Mouse (Mus musculus): ENCODE data around the gene Gm21987. TPM values are rescaled to one million over a fixed set of nuclear protein-coding genes. Genes with fewer than 3 reads are reported as not detected.

Gene Gm21987
- polyA plus RNA-seq, 1 experiment from 2014 or later: not detected

GRCm38 (mm10) chr16:38376841-38377249, 30.0 kb downstream of the Gm21987 start:
- DNase-seq (ENCODE audit: extremely low spot score, low spot score): no peak
- H3K27ac ChIP-seq: peak overlapping the region; percentile 82
- H3K4me1 ChIP-seq: peaks cover 17% of the 10 kb centered on the region
- 64% methylated on average over 8 of the region's 8 CpGs for WGBS
- H3K27me3 ChIP-seq (ENCODE audit: poor library complexity, severe bottlenecking): no peaks in the 10 kb centered on the region
- H3K4me3 ChIP-seq: peak overlapping the region; percentile 41
- no peaks in the 10 kb centered on the region for H3K9me3 ChIP-seq
- no peaks in the 10 kb centered on the region for H3K36me3 ChIP-seq (replicated peaks)

DNA sequence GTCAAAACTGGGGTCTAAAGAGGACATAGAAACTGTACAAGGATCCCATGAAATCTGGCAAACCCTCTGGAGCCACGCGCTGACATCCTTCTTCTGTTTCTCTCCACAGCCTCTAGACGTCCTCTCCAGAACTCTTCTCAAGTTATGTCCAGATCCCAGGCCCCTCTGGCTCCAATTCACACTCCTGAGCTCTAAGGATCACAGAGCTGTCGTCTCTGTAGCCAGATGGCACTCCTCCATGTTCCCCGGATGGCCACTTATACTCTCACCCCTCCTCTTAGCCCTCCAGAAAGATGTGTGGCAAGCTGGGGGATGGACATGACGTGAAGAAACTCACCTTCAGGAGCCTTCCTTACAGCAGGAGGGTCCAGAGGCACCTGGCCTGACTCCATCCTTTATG, 30.7 kb downstream of the Gm21987 start:
- no peaks in the 10 kb centered on the region for H3K36me3 ChIP-seq (replicated peaks)
- H3K27ac ChIP-seq: no peak overlapping the region
- no peak for DNase-seq (ENCODE audit: extremely low spot score, low spot score)
- peaks cover 17% of the 10 kb centered on the region for H3K4me1 ChIP-seq
- no peaks in the 10 kb centered on the region for H3K9me3 ChIP-seq
- H3K27me3 ChIP-seq (ENCODE audit: poor library complexity, severe bottlenecking): no peaks in the 10 kb centered on the region
- no peak overlapping the region for H3K4me3 ChIP-seq
- WGBS: 88% methylated on average over 6 of the region's 6 CpGs

DNA sequence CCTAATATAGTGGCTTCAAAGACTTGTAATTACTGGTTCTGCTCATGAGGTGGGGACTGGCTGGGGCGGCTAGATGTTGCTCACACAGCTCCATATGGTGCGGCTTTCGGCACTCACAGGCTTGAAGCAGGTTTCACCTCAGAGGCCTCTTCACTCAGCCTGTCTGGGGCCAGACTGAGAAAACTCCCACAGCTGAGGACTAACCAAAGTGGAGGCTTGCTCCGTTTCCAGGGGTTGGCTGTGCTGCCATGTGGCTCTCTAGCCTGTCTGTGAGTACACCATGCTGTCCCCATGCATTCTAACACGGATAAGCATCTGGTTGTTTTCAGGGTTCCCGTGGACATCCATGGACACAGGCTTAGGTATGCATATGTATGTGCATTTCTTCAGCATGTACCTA, 31.8 kb downstream of the Gm21987 start:
- DNase-seq (ENCODE audit: extremely low spot score, low spot score): no peak

DNA sequence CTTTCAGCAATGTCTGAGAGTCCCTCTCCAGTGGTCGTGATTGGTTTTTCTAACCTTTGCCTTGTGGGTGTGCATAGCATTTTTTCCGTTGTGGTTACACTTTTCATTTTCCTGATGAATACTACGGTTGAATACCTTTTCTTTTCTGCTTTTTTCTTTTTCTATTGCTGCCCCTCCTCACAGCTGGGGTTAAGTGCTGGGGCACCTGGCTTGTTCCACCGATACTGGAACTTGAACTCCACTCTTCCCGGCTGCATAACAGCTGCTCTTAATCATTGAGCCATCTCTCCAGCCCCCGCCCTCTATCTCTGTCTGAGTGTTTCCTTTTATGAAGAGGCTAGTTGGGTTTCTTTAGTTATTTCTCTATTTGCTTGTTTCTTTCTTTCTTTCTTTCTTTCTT, 32.2 kb downstream of the Gm21987 start:
- Histone ChIP-seq H3K4me3 (no peak overlapping the region), H3K4me1 (peaks cover 17% of the 10 kb centered on the region), H3K36me3 (replicated peaks) (no peaks in the 10 kb centered on the region), H3K27ac (no peak overlapping the region), H3K27me3 (ENCODE audit: poor library complexity, severe bottlenecking) (no peaks in the 10 kb centered on the region), H3K9me3 (no peaks in the 10 kb centered on the region)
- WGBS: 61% methylated on average over 6 of the region's 6 CpGs
- no peak for DNase-seq (ENCODE audit: extremely low spot score, low spot score)

More for the DNA sequence above, 31.8 kb downstream of the Gm21987 start:
- Histone ChIP-seq H3K4me1 (peaks cover 17% of the 10 kb centered on the region), H3K9me3 (no peaks in the 10 kb centered on the region), H3K36me3 (replicated peaks) (no peaks in the 10 kb centered on the region), H3K27me3 (ENCODE audit: poor library complexity, severe bottlenecking) (no peaks in the 10 kb centered on the region), H3K27ac (no peak overlapping the region), H3K4me3 (no peak overlapping the region)
- 88% methylated on average over 6 of the region's 6 CpGs for WGBS

GRCm38 (mm10) chr16:38379493-38379892, 32.7 kb downstream of the Gm21987 start:
- Histone ChIP-seq H3K9me3 (no peaks in the 10 kb centered on the region), H3K4me1 (peaks cover 17% of the 10 kb centered on the region), H3K36me3 (replicated peaks) (no peaks in the 10 kb centered on the region), H3K27me3 (ENCODE audit: poor library complexity, severe bottlenecking) (no peaks in the 10 kb centered on the region), H3K4me3 (no peak overlapping the region), H3K27ac (no peak overlapping the region)
- WGBS: 64% methylated on average over 3 of the region's 3 CpGs
- no peak for DNase-seq (ENCODE audit: extremely low spot score, low spot score)

DNA sequence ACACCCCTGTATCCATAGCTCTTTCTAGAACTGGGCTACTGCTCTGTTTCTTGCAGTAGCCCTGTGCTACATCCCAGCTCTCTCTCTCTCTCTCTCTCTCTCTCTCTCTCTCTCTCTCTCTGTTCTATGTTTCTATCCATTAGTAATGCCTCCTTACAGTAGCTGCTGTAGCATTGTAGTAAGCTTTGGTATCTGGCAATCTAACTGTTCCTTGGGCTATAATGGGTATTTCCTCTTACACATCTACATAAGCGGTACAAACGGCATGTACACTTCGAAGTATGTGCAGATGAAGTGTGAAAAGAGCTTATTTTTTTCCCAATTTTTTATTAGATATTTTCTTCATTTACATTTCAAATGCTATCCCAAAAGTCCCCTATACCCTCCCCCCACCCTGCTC, 33.1 kb downstream of the Gm21987 start:
- no peak overlapping the region for H3K27ac ChIP-seq
- WGBS: 96% methylated on average over 3 of the region's 3 CpGs
- no peaks in the 10 kb centered on the region for H3K27me3 ChIP-seq (ENCODE audit: poor library complexity, severe bottlenecking)
- H3K4me1 ChIP-seq: peaks cover 17% of the 10 kb centered on the region
- DNase-seq (ENCODE audit: extremely low spot score, low spot score): no peak
- H3K36me3 ChIP-seq (replicated peaks): no peaks in the 10 kb centered on the region
- H3K4me3 ChIP-seq: no peak overlapping the region
- no peaks in the 10 kb centered on the region for H3K9me3 ChIP-seq

DNA sequence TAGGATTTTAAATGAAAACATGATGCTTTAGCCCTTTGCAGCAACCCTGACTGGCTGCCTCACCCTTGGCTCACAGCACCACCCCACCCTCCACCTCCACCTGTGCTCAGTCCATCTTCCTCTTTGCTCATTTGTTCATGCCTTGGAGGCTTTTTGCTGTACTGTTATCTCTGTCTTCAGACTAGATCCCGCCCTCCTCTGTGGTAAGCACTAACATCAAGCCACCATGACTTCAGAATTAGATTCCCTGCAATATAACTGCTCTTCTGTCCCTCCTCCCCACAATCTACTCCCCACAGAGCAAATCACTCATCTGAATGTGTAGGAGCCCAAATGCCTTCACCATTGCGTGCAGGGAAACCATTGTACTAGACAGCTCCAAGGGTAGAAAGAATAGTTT, 36.8 kb downstream of the Gm21987 start:
- DNase-seq (ENCODE audit: extremely low spot score, low spot score): no peak
- no peaks in the 10 kb centered on the region for H3K27me3 ChIP-seq (ENCODE audit: poor library complexity, severe bottlenecking)
- 87% methylated on average over 2 of the region's 2 CpGs for WGBS
- 0 out of 2 replicates have a peak, but pooled peaks cover 3% of the 10 kb centered on the region for H3K4me1 ChIP-seq
- no peaks in the 10 kb centered on the region for H3K9me3 ChIP-seq
- H3K36me3 ChIP-seq (replicated peaks): no peaks in the 10 kb centered on the region
- no peak overlapping the region for H3K27ac ChIP-seq
- H3K4me3 ChIP-seq: no peak overlapping the region

GRCm38 (mm10) chr16:38385184-38385634, 38.4 kb downstream of the Gm21987 start:
- DNase-seq (ENCODE audit: extremely low spot score, low spot score): no peak
- Histone ChIP-seq H3K27me3 (ENCODE audit: poor library complexity, severe bottlenecking) (no peaks in the 10 kb centered on the region), H3K4me3 (no peak overlapping the region), H3K27ac (no peak overlapping the region), H3K9me3 (no peaks in the 10 kb centered on the region), H3K4me1 (no peaks in the 10 kb centered on the region), H3K36me3 (replicated peaks) (no peaks in the 10 kb centered on the region)
- 88% methylated on average over 6 of the region's 6 CpGs for WGBS

- no peak overlapping the region for H3K4me3 ChIP-seq
- H3K27me3 ChIP-seq (ENCODE audit: poor library complexity, severe bottlenecking): no peaks in the 10 kb centered on the region
- 94% methylated on average over 4 of the region's 4 CpGs for WGBS
- no peaks in the 10 kb centered on the region for H3K9me3 ChIP-seq
- no peak overlapping the region for H3K27ac ChIP-seq
- no peak for DNase-seq (ENCODE audit: extremely low spot score, low spot score)
- no peaks in the 10 kb centered on the region for H3K36me3 ChIP-seq (replicated peaks)
- no peaks in the 10 kb centered on the region for H3K4me1 ChIP-seq
These were observed 38.9 kb downstream of the Gm21987 start for GRCm38 (mm10) chr16:38385700-38386099.

DNA sequence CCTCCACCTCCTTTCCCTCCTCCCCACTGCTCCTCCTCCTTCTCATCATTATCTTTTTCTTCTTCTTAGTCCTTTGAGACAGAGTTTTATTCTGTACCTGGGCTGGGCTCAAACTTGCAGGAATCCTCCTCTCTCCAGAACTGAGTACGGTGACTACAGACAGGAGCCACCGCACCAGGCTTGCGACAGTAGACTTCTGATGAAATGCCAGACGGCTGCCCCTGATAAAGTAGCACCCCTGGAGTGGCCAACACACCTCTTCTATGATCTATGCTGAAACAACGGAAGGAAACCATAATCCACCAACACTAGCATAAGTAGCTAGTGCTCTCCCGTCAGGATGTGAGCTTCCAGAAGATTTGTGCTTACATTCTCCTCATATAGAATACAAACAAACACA, 40.5 kb downstream of the Gm21987 start:
- Histone ChIP-seq H3K36me3 (replicated peaks) (no peaks in the 10 kb centered on the region), H3K27me3 (ENCODE audit: poor library complexity, severe bottlenecking) (no peaks in the 10 kb centered on the region), H3K4me3 (no peak overlapping the region), H3K4me1 (no peaks in the 10 kb centered on the region), H3K27ac (no peak overlapping the region), H3K9me3 (no peaks in the 10 kb centered on the region)
- 89% methylated on average over 6 of the region's 6 CpGs for WGBS
- DNase-seq (ENCODE audit: extremely low spot score, low spot score): no peak

- Histone ChIP-seq H3K4me3 (no peak overlapping the region), H3K36me3 (replicated peaks) (no peaks in the 10 kb centered on the region), H3K27me3 (ENCODE audit: poor library complexity, severe bottlenecking) (no peaks in the 10 kb centered on the region), H3K27ac (no peak overlapping the region), H3K9me3 (no peaks in the 10 kb centered on the region), H3K4me1 (no peaks in the 10 kb centered on the region)
- 81% methylated on average over 6 of the region's 6 CpGs for WGBS
- no peak for DNase-seq (ENCODE audit: extremely low spot score, low spot score)
These were observed 41.9 kb downstream of the Gm21987 start for GRCm38 (mm10) chr16:38388757-38389156.

DNA sequence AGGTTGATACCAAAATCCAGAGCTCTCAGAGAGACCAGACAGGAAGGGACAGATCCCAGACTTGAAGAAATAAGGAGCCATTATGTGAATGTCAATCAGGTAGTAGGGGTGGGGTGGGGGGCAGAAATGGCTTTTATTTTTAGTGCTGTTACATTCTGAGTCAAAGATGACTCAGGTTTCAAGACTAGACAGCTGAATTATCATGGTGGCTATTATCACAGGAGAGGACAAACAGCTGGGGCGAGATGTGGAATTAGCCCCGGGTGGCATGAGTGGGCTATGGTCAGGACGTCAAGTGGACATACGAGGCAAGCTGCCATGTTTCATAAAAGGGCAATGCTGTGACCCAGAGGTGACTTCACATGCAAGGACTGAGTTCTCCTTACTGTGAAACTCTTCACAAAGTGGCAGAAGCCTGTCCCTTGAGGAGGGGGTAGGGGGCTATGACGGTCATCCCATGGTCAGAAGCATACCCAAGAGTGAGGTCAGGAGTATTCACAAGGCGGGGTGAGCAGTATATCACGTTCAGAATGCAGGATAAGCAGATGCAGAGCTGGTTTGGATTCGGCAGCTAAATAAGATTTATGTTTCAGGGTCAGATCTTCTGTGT, 42.5 kb downstream of the Gm21987 start:
- Histone ChIP-seq H3K4me1 (no peaks in the 10 kb centered on the region), H3K27ac (no peak overlapping the region), H3K4me3 (no peak overlapping the region), H3K36me3 (replicated peaks) (no peaks in the 10 kb centered on the region), H3K9me3 (no peaks in the 10 kb centered on the region), H3K27me3 (ENCODE audit: poor library complexity, severe bottlenecking) (no peaks in the 10 kb centered on the region)
- DNase-seq (ENCODE audit: extremely low spot score, low spot score): no peak
- WGBS: 82% methylated on average over 8 of the region's 8 CpGs

- no peaks in the 10 kb centered on the region for H3K4me1 ChIP-seq
- 91% methylated on average over 7 of the region's 7 CpGs for WGBS
- no peak overlapping the region for H3K27ac ChIP-seq
- no peaks in the 10 kb centered on the region for H3K9me3 ChIP-seq
- no peak overlapping the region for H3K4me3 ChIP-seq
- no peaks in the 10 kb centered on the region for H3K27me3 ChIP-seq (ENCODE audit: poor library complexity, severe bottlenecking)
- no peaks in the 10 kb centered on the region for H3K36me3 ChIP-seq (replicated peaks)
- DNase-seq (ENCODE audit: extremely low spot score, low spot score): no peak
These were observed 43.5 kb downstream of the Gm21987 start for GRCm38 (mm10) chr16:38390322-38390721.
